14 mouse cellular contexts compared by ENCODE assay signal in genomic region chr12:52397718-52398510, GRCm38 (mm10).
DNase-seq lines count a peak whose midpoint lies in the region; ATAC-seq and TF ChIP-seq lines count a peak whose summit lies in the region.
"Had no signal": no experiment of that assay in that cellular context is flagged by ENCODE, and none has a peak within 500 bp of the region (broad histone marks: within the 10 kb centered on the region; RNA-seq: fewer than 3 reads in every experiment).

No protein-coding gene starts in this region.

- ATAC-seq in liver, postnatal 0 days: no peak; the same call in 1 of the 2 replicates
- no peak for ATAC-seq in liver, embryonic 11.5 days (replicated peaks; ENCODE audit: low FRiP score)
- ATAC-seq in intestine, embryonic 14.5 days (replicated peaks; ENCODE audit: low FRiP score, low TSS enrichment, low read depth): no peak
- ATAC-seq in megakaryocyte progenitor cell, adult 5-6 weeks (replicated peaks; ENCODE audit: poor library complexity): peak; percentile 89

- no peaks in the 10 kb centered on the region for H3K9me3 ChIP-seq in liver, postnatal 0 days (ENCODE audit: low read length)
- no peaks in the 10 kb centered on the region for H3K9me3 ChIP-seq in liver, embryonic 11.5 days (ENCODE audit: control insufficient read depth, low read length)
- H3K9me3 ChIP-seq in intestine, embryonic 14.5 days (ENCODE audit: control insufficient read depth, low read length): no peaks in the 10 kb centered on the region
- H3K9me3 ChIP-seq: hindbrain, embryonic 13.5 days; neural tube, embryonic 13.5 days had no signal

- no peak for TF ChIP-seq EP300 in liver, postnatal 0 days (IDR thresholded peaks at IDR 0.05; ENCODE audit: low read depth)

- H3K4me1 ChIP-seq in liver, postnatal 0 days (ENCODE audit: insufficient read depth): peaks cover 18% of the 10 kb centered on the region
- H3K4me1 ChIP-seq in liver, embryonic 11.5 days (replicated peaks; ENCODE audit: control insufficient read depth, insufficient read depth, low read length): no peaks in the 10 kb centered on the region; the same call in 1 of the 2 replicates
- no peaks in the 10 kb centered on the region for H3K4me1 ChIP-seq in intestine, embryonic 14.5 days (replicated peaks; ENCODE audit: control insufficient read depth, insufficient read depth, low read length)

- H3K4me3 ChIP-seq in gastrocnemius, adult 2 months: no peak overlapping the region
- no peak overlapping the region for H3K4me3 ChIP-seq in liver, postnatal 0 days (ENCODE audit: low read depth, low read length)
- H3K4me3 ChIP-seq in liver, embryonic 11.5 days (ENCODE audit: low read depth, low read length): no peak overlapping the region
- no peak overlapping the region for H3K4me3 ChIP-seq in intestine, embryonic 14.5 days (ENCODE audit: low read depth, low read length)
- H3K4me3 ChIP-seq: hindbrain, embryonic 13.5 days; left cerebral cortex, adult 2 months; neural tube, embryonic 13.5 days had no signal

- 34% methylated on average over 2 of the region's 2 CpGs for WGBS in liver, postnatal 0 days (ENCODE audit: insufficient replicate concordance)
- 67% methylated on average over 2 of the region's 2 CpGs for WGBS in liver, embryonic 11.5 days
- WGBS in intestine, embryonic 14.5 days: 72% methylated on average over 2 of the region's 2 CpGs

- no peaks in the 10 kb centered on the region for H3K27me3 ChIP-seq in liver, postnatal 0 days (ENCODE audit: insufficient read depth, low read length)
- H3K27me3 ChIP-seq in liver, embryonic 11.5 days (replicated peaks; ENCODE audit: control insufficient read depth, insufficient read depth, low read length): no peaks in the 10 kb centered on the region
- no peaks in the 10 kb centered on the region for H3K27me3 ChIP-seq in intestine, embryonic 14.5 days (replicated peaks; ENCODE audit: control insufficient read depth, insufficient read depth, low read length)
- H3K27me3 ChIP-seq: hindbrain, embryonic 13.5 days; neural tube, embryonic 13.5 days had no signal

- no peaks in the 10 kb centered on the region for H3K36me3 ChIP-seq in liver, postnatal 0 days (replicated peaks; ENCODE audit: insufficient read depth, low read length)
- no peaks in the 10 kb centered on the region for H3K36me3 ChIP-seq in liver, embryonic 11.5 days (ENCODE audit: control insufficient read depth, insufficient read depth, low read length)
- H3K36me3 ChIP-seq in intestine, embryonic 14.5 days (ENCODE audit: control insufficient read depth, insufficient read depth, low read length): no peaks in the 10 kb centered on the region
- H3K36me3 ChIP-seq: hindbrain, embryonic 13.5 days; neural tube, embryonic 13.5 days had no signal

- peak overlapping the region; percentile 2; the same call in 1 of the 2 replicates for H3K27ac ChIP-seq in gastrocnemius, adult 2 months
- peak overlapping the region; percentile 42; the same call in 1 of the 2 replicates for H3K27ac ChIP-seq in liver, postnatal 0 days (ENCODE audit: low read depth)
- H3K27ac ChIP-seq in liver, embryonic 11.5 days (ENCODE audit: low read depth, low read length): no peak overlapping the region
- H3K27ac ChIP-seq in intestine, embryonic 14.5 days (ENCODE audit: low read depth): no peak overlapping the region
- H3K27ac ChIP-seq: hindbrain, embryonic 13.5 days; liver, embryonic 14.5 days; neural tube, embryonic 13.5 days had no signal

- H3K9ac ChIP-seq in liver, postnatal 0 days (replicated peaks): no peak overlapping the region
- H3K9ac ChIP-seq in liver, embryonic 11.5 days (ENCODE audit: low read depth, low read length): no peak overlapping the region
- no peak overlapping the region for H3K9ac ChIP-seq in intestine, embryonic 14.5 days (ENCODE audit: low read length)
- H3K9ac ChIP-seq: hindbrain, embryonic 13.5 days; liver, embryonic 14.5 days; neural tube, embryonic 13.5 days had no signal

- no peak for DNase-seq in gastrocnemius, adult 2 months
- DNase-seq in gastrocnemius, postnatal 10 days: no peak
- DNase-seq in liver, postnatal 0 days: no peak
- no peak for DNase-seq in liver, embryonic 11.5 days (ENCODE audit: low spot score)
- DNase-seq in intestine, embryonic 14.5 days (ENCODE audit: low spot score): peak; percentile 28
- DNase-seq in urinary bladder, adult 18-20 months (ENCODE audit: low spot score in 2 of 2): no peak
- no peak for DNase-seq in gastrocnemius, adult 8-10 months (ENCODE audit: low spot score in 2 of 2)
- DNase-seq: embryo, embryonic 11 days; right cerebral cortex, postnatal 14 days had no signal

- H3K4me2 ChIP-seq in liver, postnatal 0 days (ENCODE audit: low read depth, low read length): no peak overlapping the region
- no peak overlapping the region for H3K4me2 ChIP-seq in liver, embryonic 11.5 days
- H3K4me2 ChIP-seq in intestine, embryonic 14.5 days (ENCODE audit: low read length): no peak overlapping the region
- H3K4me2 ChIP-seq: hindbrain, embryonic 13.5 days; neural tube, embryonic 13.5 days had no signal

- intact Hi-C loops in gastrocnemius, adult 2 months (cut with DNase I): no loop called here

- no peak for TF ChIP-seq CTCF in gastrocnemius, adult 2 months (IDR thresholded peaks at IDR 0.05)
- TF ChIP-seq CTCF in liver, postnatal 0 days (IDR thresholded peaks at IDR 0.05; ENCODE audit: low read depth): no peak

Comparison
In these comparisons a context has a peak if more than half of its experiments do, and no peak if none do; other contexts are left out.
1. H3K27ac ChIP-seq: peak in gastrocnemius, adult 2 months (single experiment) and liver, postnatal 0 days (single experiment); none in liver, embryonic 11.5 days (single experiment) and intestine, embryonic 14.5 days (single experiment).